Mouse (Mus musculus) hindbrain, postnatal 0 days (tissue): ENCODE data around the gene Rnf114. TPM values are rescaled to one million over a fixed set of nuclear protein-coding genes. Genes with fewer than 3 reads are reported as not detected.

ENCODE experiments used
- ATAC-seq: fragments of 200-750 bp; cut with Nextera tagmentation; 2 replicates; pipeline ENCODE4 v1.8.0; 2017; ENCODE audit warnings: mild to moderate bottlenecking, moderate TSS enrichment, moderate library complexity
- DNase-seq: peaks from one replicate; pipeline ENCODE4 v3.0.0-alpha.2; 2015; ENCODE audit warnings: low spot score
- H3K27ac ChIP-seq: fragments of 300-500 bp; sonication (generic); 2 replicates; pipeline ENCODE4 v1.5.1; 2014; ENCODE audit warnings: mild to moderate bottlenecking
- H3K27me3 ChIP-seq: fragments of 300-500 bp; sonication (generic); 2 replicates; pipeline ENCODE4 v1.6.1; 2014; ENCODE audit warnings: low read length, mixed read lengths; ENCODE audit not compliant: insufficient read depth
- H3K36me3 ChIP-seq: fragments of 300-500 bp; sonication (generic); 2 replicates; pipeline ENCODE4 v1.6.1; 2014; ENCODE audit warnings: low read length, mixed read lengths; ENCODE audit not compliant: insufficient read depth
- H3K4me1 ChIP-seq: fragments of 300-500 bp; sonication (generic); 2 replicates; pipeline ENCODE4 v1.6.1; 2014; ENCODE audit warnings: antibody characterized with exemption, low read length, mixed read lengths; ENCODE audit not compliant: insufficient read depth
- H3K4me2 ChIP-seq: fragments of 300-500 bp; sonication (generic); 2 replicates; pipeline ENCODE4 v1.6.1; 2014; ENCODE audit warnings: low read depth, mild to moderate bottlenecking, low read length, moderate library complexity, mixed read lengths
- H3K4me3 ChIP-seq: fragments of 300-500 bp; sonication (generic); 2 replicates; pipeline ENCODE4 v1.5.1; 2014; ENCODE audit warnings: low read length
- H3K9ac ChIP-seq: fragments of 300-500 bp; sonication (generic); replicated peaks from 2 replicates; pipeline ENCODE4 v1.6.1; 2014; ENCODE audit warnings: mild to moderate bottlenecking, low read length, moderate library complexity, mixed read lengths
- H3K9me3 ChIP-seq: fragments of 300-500 bp; sonication (generic); 2 replicates; pipeline ENCODE4 v1.6.1; 2016; ENCODE audit warnings: low read length, mixed read lengths
- CTCF ChIP-seq: IDR thresholded peaks from 2 replicates; pipeline ENCODE4 v1.5.1; 2016; ENCODE audit warnings: antibody characterized with exemption, control low read depth, low read depth
- WGBS: fragments of 180-500 bp; shearing (Covaris S2); extraction: QIAGEN DNeasy Blood & Tissue Kit; methylation state at CpG from one replicate; pipeline ENCODE4 v1.1.7; 2014; 5-methylcytosine and 5-hydroxymethylcytosine counted together
- polyA plus RNA-seq: library from polyadenylated mRNA; unstranded; fragments of >200 nt; fragmentation: Nextera tagmentation; extraction: Ambion mirVana; gene quantifications from 2 replicates; pipeline ENCODE4 v1.2.1, GENCODE M21; 2015
- total RNA-seq: library from RNA; depleted of rRNA; stranded (reverse); fragments of >200 nt; gene quantifications from 2 replicates; pipeline ENCODE4 v1.2.3, GENCODE M21; 2014

Gene Rnf114
- total and polyA plus RNA-seq, 2 experiments from 2014 or later, result 85.8 to 89.6 TPM

DNA sequence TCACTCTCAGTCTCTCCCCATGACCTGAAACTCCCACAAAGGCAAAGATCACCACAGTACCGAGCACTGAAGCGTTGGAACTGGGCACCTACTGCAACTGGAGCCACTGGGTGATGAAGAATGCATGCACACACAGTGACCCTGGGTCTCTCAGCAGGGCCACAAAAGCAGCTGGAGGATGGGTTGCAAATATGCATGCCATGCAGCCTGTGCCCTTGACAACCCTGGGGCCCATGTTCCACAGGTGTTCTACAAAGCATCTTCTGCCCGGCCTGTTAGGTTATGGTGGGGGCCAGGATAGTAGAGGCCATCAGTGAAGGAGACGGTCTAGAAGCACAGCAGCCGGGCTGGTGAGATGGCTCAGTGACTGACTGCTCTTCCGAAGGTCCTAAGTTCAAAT, 4.9 kb upstream of the Rnf114 start:
- H3K4me3 ChIP-seq, result no peak overlapping the region
- 88% methylated on average over 6 of the region's 6 CpGs for WGBS
- no peak for TF ChIP-seq CTCF
- H3K9ac ChIP-seq, result no peak overlapping the region
- peaks cover 28% of the 10 kb centered on the region for H3K4me1 ChIP-seq
- DNase-seq (no peak), ATAC-seq (no peak)
- no peak overlapping the region for H3K4me2 ChIP-seq
- no peaks in the 10 kb centered on the region for H3K9me3 ChIP-seq
- peaks cover 21% of the 10 kb centered on the region for H3K36me3 ChIP-seq
- H3K27ac ChIP-seq, result no peak overlapping the region
- H3K27me3 ChIP-seq, result no peaks in the 10 kb centered on the region

DNA sequence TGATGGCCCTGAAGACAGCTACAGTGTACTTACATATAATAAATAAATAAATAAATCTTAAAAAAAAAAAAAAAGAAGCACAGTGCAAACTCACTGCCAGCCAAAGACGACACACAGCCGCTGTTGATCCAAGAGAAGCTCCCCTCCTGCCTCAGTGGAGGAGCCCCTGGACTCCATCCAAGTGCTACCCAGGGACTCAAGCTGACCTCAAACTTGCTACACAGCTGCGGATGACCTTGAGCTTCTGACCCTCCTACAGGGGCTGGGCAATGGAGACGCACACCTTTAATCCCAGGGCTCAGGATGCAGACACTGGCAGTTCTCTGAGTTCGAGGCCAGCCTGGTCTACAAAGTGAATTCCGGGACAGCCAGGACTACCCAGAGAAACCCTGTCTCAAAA, 4.5 kb upstream of the Rnf114 start:
- Histone ChIP-seq H3K9ac (no peak overlapping the region), H3K4me2 (no peak overlapping the region), H3K4me3 (no peak overlapping the region), H3K27ac (no peak overlapping the region), H3K27me3 (no peaks in the 10 kb centered on the region), H3K4me1 (peaks cover 28% of the 10 kb centered on the region), H3K36me3 (peaks cover 20% of the 10 kb centered on the region), H3K9me3 (no peaks in the 10 kb centered on the region)
- TF ChIP-seq CTCF, result no peak
- ATAC-seq (no peak), DNase-seq (no peak)
- 77% methylated on average over 6 of the region's 6 CpGs for WGBS

DNA sequence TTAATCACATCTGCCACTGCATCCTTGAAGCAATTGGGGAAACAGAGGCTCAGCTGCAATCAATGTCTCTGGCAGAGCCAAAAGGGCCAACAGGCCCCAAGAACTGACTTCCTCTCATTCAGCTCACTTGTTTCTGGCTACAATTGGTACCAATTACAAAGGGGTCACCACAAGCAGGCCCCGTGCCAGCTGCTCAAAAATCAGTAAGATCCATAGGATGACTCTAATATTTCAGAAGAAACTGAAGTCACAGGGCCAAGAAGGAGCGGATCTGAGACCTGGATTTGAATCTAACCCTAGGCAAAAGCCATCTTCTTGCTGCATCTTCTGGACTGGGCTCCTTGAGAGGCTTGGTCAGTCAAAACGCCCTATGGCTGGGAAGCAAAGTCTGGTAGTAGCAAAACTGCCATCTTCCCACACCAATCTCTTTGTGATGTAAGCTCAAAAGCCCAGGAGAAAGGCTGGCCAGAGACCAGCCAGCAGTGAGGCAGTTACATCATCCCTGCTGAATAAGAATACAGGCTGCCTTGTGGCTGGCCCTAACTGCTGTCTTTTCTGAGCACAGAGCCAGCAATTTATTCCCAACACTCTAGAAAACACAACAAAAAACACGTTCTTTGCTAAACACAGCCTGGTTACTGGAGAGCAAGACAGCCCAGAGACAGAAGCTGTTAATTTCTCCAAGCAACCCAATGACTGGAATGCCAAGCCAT, 1.5 kb upstream of the Rnf114 start:
- no peaks in the 10 kb centered on the region for H3K27me3 ChIP-seq
- no peaks in the 10 kb centered on the region for H3K36me3 ChIP-seq
- peaks cover 24% of the 10 kb centered on the region for H3K4me1 ChIP-seq
- no peaks in the 10 kb centered on the region for H3K9me3 ChIP-seq
- H3K4me2 ChIP-seq, result peak overlapping the region; percentile 89
- H3K27ac ChIP-seq, result peak overlapping the region; percentile 99
- ATAC-seq (peak; percentile 70), DNase-seq (peak; percentile 76)
- TF ChIP-seq CTCF, result no peak
- H3K4me3 ChIP-seq, result peak overlapping the region; percentile 100
- WGBS, result 58% methylated on average over 4 of the region's 4 CpGs
- peak overlapping the region; percentile 99 for H3K9ac ChIP-seq

DNA sequence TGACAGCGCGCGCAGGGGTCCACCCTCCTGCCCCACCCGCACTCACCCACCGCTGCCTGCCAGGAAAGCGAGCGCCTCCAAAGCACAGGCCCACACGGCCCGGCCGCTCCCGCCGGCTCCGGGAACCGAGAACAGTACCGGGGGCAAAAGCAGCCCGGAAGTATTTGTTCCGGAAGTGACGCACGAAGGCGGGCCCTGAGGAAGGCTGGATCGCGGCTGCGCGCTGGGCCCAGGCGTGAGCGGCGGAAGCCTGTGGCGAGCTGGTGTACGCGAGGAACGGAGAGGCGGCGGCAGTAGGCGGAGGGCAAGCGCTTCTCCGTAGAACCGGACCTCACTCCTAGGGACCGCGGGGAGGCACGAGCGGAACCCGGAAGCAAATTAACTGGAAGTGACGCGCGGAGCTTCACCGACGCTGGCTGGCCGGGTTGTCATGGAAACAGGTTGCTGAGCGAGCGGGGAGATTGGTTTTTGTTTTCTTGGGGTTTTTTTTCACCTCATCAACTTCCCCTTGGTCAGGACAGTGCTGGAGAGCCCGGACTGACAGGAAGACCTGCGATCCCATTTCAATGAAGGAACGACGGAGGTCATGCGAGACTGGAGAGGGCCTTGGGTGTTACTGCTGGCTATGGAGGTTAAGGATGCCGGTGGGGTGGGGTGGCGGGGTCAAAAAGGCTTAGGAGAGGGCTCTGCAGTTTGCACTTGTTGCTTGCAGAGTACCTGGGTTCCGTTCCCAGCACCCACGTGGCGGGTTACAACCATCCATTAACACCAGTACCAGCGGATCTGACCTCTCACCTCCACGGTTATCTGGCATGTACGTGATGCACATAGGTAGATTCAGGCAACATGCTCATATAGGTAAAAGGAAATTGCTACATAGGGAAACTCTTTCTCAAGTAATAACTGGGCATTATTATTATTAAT, 530 bp downstream of the Rnf114 start, which contains the start of gene Spata2:
Gene Spata2, minus strand, starts transcription at position 175 of the 924 bp plus-strand sequence.
- Histone ChIP-seq H3K9me3 (no peaks in the 10 kb centered on the region), H3K36me3 (no peaks in the 10 kb centered on the region), H3K4me1 (peaks cover 15% of the 10 kb centered on the region), H3K27me3 (no peaks in the 10 kb centered on the region), H3K4me3 (peak within 1 kb of the TSS; percentile 100), H3K27ac (peak within 1 kb of the TSS; percentile 99), H3K4me2 (peak within 1 kb of the TSS; percentile 89), H3K9ac (peak within 1 kb of the TSS; percentile 99)
- no peak for TF ChIP-seq CTCF
- DNase-seq, result peak; percentile 96
- 1% methylated on average over 63 of the region's 63 CpGs for WGBS
- ATAC-seq, result peak; percentile 89

DNA sequence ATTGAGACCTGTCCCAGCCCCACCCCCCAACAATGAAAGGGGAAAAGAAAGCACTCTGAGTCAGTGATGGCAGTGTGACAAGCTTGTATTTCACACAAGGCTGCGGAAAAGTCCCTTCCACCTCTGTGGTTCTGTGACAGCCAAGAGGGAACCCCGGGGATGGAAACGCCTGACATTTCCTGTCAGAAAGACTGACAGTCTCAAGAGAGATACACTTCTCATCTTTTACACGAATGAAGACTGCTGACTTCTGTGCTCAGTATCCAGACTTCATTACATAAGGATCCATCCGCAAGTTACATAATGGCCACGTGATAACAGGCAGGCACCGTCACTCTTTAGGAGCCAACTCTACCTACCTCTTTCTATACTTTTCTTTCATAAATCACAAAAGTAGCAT, 4.0 kb downstream of the Rnf114 start:
- H3K36me3 ChIP-seq, result no peaks in the 10 kb centered on the region
- no peak for ATAC-seq
- DNase-seq, result no peak
- no peak overlapping the region for H3K27ac ChIP-seq
- H3K9ac ChIP-seq, result no peak overlapping the region
- H3K4me2 ChIP-seq, result no peak overlapping the region
- H3K27me3 ChIP-seq, result no peaks in the 10 kb centered on the region
- H3K4me3 ChIP-seq, result no peak overlapping the region
- peaks cover 5% of the 10 kb centered on the region; the same call in 1 of the 2 replicates for H3K4me1 ChIP-seq
- H3K9me3 ChIP-seq, result no peaks in the 10 kb centered on the region
- 81% methylated on average over 7 of the region's 7 CpGs for WGBS
- no peak for TF ChIP-seq CTCF

DNA sequence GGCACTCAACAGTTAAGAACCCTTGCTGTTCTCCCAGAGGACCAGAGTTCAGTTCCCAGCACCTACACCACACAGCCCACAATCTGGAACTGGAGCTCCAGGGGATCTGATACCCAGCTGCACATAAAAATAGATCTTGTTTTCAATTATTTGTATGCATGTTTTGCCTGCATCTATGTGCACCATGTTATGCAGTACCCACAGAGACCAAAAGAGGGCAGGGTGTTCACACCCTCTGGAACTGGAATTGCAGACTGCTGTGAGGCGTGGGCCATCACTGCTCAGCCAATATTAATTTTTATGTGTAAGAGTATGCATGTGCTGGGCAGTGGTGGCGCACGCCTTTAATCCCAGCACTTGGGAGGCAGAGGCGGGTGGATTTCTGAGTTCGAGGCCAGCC, 4.8 kb downstream of the Rnf114 start:
- Histone ChIP-seq H3K27ac (no peak overlapping the region), H3K9me3 (no peaks in the 10 kb centered on the region), H3K4me2 (no peak overlapping the region), H3K9ac (no peak overlapping the region), H3K27me3 (no peaks in the 10 kb centered on the region), H3K4me3 (no peak overlapping the region), H3K4me1 (no peaks in the 10 kb centered on the region), H3K36me3 (no peaks in the 10 kb centered on the region)
- peak; percentile 45 for DNase-seq
- WGBS, result 84% methylated on average over 5 of the region's 5 CpGs
- peak; percentile 67 for TF ChIP-seq CTCF
- no peak for ATAC-seq
